Mouse (Mus musculus) adrenal gland, postnatal 25 days (tissue): Measurements from ENCODE around the gene Galc. TPM values are rescaled to one million over a fixed set of nuclear protein-coding genes. Genes with fewer than 3 reads are reported as not detected.

Source experiments
- DNase-seq: peaks from one replicate; pipeline ENCODE4 v3.0.0; 2021; ENCODE audit warnings: mixed read lengths
- total RNA-seq: library from RNA; stranded (reverse); gene quantifications from 2 replicates; pipeline ENCODE4 v1.2.3, GENCODE M21; 2021

The Galc gene
- total RNA-seq, 1 experiment from 2014 or later, result 18.5 TPM

GRCm38 (mm10) chr12:98180807-98181206 lies 78.5 kb downstream of the Galc start:
- DNase-seq, result no peak

GRCm38 (mm10) chr12:98180235-98180800 lies 78.9 kb downstream of the Galc start:
- DNase-seq, result no peak

GRCm38 (mm10) chr12:98179496-98179895 lies 79.8 kb downstream of the Galc start:
- no peak for DNase-seq

- no peak for DNase-seq
These were observed 82.6 kb downstream of the Galc start for GRCm38 (mm10) chr12:98176632-98177031.

GRCm38 (mm10) chr12:98161901-98162300 lies 97.4 kb downstream of the Galc start:
- DNase-seq, result no peak

GRCm38 (mm10) chr12:98160867-98161266 lies 98.4 kb downstream of the Galc start:
- no peak for DNase-seq

Other genes starting within 250 kb of the Galc start
- gene Gpr65, start 9.2 kb upstream of the Galc start, total RNA-seq, result 0.43 and 0.82 TPM in 2 replicates